Mouse (Mus musculus): ENCODE data around the gene Setd3. TPM values are rescaled to one million over a fixed set of nuclear protein-coding genes. Genes with fewer than 3 reads are reported as not detected.

Gene Setd3
- polyA plus RNA-seq, 1 experiment from 2014 or later: 83.6 TPM

DNA sequence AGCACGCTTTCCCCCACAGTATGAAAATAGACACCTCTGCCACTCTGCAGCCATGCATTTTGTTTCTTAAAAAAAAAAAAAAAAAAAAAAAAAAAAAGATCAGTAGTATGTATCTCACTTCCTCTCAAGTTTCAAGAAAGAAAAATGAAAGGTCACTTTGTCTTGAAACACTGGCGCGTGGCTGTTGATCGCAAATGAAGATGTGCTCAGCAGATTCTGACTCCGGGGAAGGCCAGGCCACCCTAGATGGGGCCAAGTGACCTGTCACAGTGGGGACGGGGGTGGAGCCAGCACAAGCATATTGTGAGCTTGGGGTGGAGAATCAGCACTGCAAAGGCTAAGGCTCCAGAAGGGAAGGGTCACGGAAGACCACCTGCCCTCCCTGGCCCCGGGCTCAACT lies 24.8 kb upstream of the Setd3 start:
- no peak for DNase-seq (ENCODE audit: low spot score)

DNA sequence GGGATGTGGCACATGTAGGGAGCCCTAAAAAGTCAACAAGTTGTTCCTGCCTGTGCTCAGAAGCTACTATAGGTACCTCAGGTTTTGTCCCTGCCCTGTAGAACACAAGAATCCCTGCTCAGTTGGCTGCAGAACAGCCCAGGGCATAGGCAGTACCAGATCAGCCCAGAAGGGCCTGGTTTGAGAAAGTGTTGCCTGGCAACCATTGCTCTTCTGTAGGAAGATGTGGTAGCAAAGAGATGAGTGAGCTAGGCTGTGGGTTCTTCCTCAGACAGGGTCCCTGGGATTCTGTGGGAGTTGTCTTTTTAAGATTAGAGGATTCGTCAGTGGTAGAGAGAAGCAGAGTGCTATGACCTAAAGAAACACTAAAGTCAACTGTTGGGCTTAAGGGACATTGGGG lies 21.0 kb upstream of the Setd3 start:
- DNase-seq (ENCODE audit: low spot score): no peak

GRCm38 (mm10) chr12:108198447-108198846 lies 19.3 kb upstream of the Setd3 start:
- no peak for DNase-seq (ENCODE audit: low spot score)

DNA sequence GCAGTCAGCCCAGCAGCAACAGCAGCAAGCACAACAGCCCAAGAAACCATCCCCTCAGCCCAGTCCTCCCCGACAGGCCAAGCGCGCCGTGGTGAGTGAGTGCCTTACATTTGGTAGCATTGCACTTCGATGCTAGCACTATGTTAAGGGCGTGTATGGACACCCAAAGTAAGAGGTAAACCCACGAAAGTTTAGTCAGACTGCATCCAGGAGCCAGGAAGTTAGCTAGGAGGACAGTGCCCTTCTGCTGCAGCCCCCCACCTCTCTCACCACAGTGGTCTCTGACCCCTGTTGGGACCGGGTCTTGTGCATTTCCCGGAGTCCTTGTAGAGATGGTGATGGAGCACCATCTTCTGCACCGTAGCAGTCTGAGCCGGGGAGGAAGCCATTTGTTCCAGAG lies 16.6 kb upstream of the Setd3 start:
- DNase-seq (ENCODE audit: low spot score): no peak

DNA sequence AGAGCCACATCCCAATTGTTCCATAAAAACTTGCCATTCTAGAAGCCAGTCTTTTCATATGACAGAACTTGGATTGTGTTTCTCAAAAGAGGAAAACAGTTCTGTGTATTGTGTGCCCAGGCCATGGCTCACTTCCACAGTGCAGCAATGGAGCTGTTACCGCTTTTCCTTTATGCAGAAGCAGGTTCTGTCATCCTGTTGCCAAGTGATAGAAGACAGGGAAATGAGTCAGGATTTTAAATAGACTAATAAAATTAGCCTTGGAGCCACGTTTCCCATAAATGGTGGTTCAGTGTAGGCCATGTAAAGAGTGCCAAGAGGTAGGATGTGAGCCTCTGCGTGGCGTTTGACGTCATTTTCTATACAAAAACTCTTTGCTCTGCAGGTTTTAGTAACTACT lies 14.8 kb upstream of the Setd3 start:
- DNase-seq (ENCODE audit: low spot score): no peak

DNA sequence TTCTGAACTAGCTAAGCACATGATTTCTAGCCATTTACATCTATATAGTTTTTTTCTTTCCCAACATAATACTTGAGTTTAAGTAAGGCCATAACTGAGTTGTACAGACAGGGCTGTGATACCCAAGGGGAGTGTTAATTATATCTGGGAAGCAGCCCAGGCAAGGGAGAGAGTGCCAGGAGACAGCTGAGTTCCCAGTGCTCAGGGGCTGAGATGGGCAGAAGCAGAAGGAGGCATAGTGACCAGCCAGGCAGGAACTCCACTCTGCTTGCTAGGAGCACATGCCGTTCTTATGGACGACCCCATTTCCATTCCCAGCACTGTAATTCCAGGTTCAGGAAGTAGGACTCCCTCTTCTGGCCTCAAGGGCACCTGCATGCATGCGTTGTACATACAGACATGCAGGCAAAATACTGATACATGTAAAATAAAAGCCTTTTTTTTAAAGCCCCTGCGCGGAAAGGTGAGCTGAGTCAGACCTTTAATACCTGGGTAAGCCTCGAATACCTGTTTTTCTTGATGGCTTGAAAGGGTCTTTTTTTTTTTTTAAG lies 8.5 kb upstream of the Setd3 start:
- DNase-seq (ENCODE audit: low spot score): no peak

DNA sequence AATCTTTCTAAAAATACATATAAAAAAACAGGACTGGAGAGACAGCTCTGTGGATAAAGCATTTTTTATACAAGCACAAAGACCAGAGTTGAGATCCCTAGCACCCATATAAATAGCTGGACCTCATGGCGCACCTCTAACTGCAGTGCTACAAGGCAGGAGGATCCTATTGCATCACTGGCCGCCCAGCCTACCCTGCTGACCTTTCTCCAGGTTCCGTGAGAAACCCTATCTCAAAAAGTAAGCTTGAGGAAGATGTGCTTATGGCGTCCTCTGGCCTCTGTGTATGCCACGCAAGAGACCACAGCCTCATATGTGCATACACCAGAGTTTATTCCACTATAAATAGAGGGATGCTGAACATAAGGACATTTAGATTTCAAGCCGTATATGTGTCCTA lies 2.6 kb upstream of the Setd3 start:
- no peak for DNase-seq (ENCODE audit: low spot score)

DNA sequence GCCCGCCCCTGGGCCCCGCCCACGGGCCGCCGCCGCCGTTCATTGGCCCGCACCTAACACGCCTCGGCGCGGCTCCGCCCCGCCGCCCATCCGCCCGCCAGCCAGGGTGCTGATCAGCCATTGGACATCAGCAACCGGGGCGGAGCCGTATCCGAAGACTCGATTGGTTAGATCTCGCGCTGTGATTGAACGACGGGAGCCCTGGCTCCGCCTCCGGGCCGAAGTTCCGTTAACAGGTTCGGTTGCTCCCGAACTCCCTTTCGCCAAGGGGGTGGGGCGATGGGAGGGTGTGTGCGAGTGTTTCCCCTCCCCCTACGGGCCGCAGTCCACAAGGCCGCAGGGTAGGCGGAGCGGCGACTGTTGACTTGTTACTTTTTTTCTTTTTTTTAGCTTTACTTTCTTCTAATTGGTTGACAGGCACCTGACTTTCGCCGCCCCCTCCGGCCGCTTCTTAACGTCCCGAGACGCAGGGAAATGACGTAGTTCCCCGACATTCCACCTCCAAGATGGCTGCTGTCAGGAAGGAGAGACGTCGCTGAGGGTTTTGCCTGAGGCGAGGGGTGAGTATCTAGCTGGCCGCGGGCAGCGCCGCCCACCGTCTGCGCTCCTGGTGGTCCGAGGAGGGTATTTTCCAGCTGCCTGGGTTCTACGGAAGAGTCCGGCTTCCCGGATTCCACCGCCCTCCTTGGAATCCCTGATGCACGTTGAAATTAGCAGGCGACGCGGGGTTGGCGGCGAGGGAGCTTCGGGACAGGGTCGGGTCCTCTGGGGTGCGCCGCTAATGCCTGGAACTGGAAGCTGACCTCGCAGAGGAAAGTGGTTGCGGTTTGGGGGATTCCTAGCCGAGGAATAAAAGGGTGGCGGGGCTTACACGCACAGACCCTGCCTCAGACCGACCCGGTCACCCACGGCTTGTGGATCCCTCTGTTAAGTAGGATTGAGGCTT lies 480 bp upstream of the Setd3 start, which contains the start of gene Ccnk:
Gene Ccnk (plus strand): TSS at position 259 of the 946 bp plus-strand sequence.
- DNase-seq (ENCODE audit: low spot score): peak; percentile 99

DNA sequence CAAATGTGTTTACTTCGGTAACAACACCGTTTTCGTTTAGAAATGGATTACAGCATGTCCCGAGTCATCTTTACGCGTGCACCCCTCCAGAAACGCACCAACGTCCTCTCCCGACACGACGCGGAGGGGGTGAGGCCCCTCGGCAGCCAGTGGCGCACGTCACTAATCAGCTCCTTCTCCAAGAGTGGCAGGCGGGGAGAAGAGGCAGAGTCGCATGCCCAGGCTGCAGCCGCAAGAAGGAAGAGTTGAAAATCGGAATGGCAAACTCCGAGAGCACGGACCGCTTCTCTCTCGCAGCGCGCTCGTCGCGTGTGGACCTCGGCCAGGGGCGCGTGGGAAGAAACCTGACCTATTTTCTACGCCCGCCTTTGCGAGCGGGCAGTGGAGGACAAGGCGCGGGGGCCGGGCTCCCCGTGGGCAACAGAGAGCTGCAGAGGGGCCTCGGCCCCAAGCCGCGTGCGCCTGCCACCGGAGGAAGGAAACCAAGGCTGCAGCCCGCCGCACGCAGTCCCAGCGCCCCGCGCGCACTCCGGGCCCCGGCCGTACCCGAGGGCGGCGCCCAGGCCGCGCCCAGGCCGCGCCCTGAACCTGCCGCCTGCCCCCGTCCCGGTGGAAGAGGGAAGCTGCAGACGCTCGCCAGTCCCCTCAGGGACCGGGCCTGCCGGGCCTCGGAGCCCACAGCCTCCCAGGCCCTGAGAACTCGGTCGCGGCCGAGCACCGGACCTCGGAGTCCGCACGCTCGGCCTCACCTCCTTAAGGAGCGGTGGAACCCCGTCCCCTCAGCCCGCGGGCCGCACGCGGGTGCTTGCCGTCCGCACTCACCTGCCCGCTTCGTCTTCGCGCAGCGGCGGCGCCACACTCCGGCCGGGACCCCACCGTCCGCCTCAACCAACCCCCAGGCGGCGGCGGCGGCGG lies 526 bp downstream of the Setd3 start:
- peak; percentile 60 for DNase-seq (ENCODE audit: low spot score)

DNA sequence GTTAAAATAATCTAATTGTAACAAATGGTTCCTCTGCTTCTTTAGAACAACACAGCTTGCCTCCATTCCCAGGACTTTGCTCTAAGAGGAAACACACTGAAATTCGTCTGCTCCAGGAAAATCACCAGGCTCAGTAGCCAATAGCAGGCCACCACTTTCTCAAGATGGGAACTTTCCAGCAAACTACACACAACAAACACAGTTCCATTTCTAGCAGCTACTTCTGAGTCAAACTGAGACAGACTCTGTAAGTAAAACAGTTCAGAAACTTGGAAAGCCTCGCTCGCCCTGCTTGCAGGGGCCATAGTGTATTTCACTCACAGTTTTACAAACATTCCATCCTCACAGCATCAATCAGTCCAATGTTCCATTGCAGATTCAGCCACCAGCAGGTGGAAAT lies 2.7 kb downstream of the Setd3 start:
- DNase-seq (ENCODE audit: low spot score): no peak

DNA sequence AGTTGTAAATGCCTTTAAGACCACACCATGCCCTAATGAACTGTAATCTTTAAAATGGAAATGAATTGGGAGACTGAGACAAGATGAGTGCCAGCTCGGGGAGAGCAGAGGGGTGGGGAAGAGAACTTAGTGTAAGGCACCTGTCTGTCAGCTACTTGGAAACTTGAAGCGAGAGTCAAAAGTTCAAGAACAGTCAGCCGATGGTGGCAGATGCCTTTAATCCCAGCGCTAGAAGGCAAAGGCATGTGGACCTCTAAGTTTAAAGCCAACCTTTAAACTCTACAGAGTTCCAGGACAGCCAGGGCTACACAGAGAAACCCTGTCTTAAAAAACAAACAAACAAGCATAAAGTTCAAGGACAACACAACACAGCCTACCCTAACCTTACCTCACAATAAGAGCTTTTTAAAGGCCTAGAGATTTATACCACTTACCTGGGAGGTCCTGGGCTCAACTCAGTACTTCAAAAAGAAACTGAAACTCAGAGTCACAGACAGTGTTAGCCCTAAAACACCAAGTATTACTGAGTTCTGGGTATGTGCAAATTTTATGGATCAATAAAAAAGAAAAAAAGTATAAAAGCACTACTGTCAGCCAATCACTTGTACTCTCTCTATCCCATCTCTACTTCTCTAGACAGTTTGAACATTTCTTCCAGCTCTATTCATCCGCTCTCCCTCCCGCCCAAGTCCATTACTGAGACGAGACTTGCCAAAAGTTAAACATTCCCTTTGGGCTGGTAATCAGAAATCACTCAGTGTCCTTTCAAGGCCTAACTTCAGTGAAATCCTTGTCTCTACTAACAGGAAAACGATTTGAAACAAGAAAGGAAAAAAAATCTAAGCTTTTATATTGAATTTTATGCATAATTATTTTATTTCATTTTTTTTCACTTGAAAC lies 4.3 kb downstream of the Setd3 start:
- DNase-seq (ENCODE audit: low spot score): no peak

DNA sequence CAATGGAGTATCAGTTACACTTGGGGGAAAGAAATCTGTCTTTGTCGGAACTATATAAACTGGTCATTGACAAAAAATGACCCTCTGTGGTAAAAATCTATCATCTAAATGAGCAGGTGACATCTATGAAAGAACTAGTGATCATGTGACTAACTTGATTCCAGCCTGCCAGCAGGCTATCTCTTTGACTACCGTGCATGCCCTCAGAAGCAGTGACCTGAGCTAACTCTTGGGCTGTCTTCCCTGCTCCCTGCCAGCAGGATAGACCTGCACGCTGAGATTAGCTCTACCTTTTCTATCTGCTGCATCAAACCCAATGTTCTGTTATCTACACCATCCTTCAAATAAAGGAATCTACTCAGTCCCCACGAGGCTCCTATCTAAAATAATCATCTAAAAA lies 6.5 kb downstream of the Setd3 start:
- no peak for DNase-seq (ENCODE audit: low spot score)

DNA sequence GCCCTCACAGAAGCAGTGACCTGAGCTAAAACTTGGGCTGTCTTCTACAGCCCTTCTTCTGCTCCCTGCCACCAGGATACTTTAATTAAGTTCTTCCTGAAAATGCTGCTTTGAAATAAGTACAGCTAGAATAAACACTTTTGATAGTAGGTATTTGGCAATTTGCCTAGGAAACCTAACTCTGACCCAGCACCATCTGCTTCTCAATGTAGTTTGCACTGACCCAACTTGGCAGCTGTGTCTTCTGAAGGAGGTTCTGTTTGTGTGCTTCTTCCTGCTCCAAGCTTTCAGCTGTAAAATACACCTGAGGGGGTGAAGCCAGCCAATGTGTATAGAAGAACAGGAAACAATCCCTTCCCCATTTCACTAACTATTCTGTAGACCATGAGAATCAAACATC lies 7.8 kb downstream of the Setd3 start:
- DNase-seq (ENCODE audit: low spot score): no peak

GRCm38 (mm10) chr12:108170467-108170866 lies 8.6 kb downstream of the Setd3 start:
- no peak for DNase-seq (ENCODE audit: low spot score)

- DNase-seq (ENCODE audit: low spot score): no peak
These were observed 10.2 kb downstream of the Setd3 start for GRCm38 (mm10) chr12:108168909-108169308.

GRCm38 (mm10) chr12:108163706-108164105 lies 15.4 kb downstream of the Setd3 start:
- no peak for DNase-seq (ENCODE audit: low spot score)

- peak; percentile 30 for DNase-seq (ENCODE audit: low spot score)
These were observed 17.1 kb downstream of the Setd3 start for GRCm38 (mm10) chr12:108162036-108162435.

DNA sequence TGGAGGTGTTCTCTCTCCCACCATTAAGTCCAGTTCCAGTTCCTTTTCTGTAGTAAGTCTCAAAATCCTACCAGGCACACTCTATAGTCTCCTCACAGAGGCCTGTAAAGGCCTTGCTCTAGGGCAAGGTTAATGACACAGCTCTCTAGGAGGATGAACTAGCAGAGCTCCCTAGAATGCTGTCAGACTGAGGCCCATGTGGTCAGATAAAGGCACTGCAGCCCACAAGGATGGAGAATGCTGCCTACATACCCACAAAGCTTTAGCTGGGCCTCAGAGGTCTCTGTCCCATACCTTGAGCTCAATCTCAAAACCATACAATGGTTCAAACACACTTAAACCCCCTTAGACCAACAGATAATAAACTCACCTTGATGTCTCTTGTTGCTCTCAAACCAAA lies 19.3 kb downstream of the Setd3 start:
- no peak for DNase-seq (ENCODE audit: low spot score)

- DNase-seq (ENCODE audit: low spot score): peak; percentile 14
These were observed 26.4 kb downstream of the Setd3 start for GRCm38 (mm10) chr12:108152743-108153142.

DNA sequence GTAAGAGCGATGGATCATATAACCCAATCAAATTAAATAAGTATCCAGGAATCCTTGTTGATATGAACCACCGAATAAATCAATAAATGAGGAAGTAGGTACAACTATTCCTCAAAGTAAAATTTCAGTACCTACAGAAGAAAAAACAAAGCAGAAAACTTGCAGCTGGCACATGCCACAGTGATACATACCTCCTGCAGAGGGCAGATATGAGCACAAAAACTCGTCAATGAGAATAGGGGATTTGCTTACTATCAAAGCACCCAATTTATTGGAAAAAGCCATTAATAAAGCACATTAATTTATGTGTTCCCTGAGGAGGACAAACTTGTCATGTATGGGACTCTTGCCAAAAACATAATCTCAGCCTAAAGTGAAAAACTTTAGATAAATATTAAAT lies 29.4 kb downstream of the Setd3 start:
- DNase-seq (ENCODE audit: low spot score): no peak

GRCm38 (mm10) chr12:108145198-108145597 lies 33.9 kb downstream of the Setd3 start:
- no peak for DNase-seq (ENCODE audit: low spot score)

All from thymus, postnatal 0 days (tissue).